Mouse (Mus musculus) thymus, postnatal 14 days (tissue): ENCODE data around the gene St3gal3.

Source experiments
- DNase-seq: peaks from one replicate; pipeline ENCODE4 v3.0.0; 2021

Gene St3gal3

DNA sequence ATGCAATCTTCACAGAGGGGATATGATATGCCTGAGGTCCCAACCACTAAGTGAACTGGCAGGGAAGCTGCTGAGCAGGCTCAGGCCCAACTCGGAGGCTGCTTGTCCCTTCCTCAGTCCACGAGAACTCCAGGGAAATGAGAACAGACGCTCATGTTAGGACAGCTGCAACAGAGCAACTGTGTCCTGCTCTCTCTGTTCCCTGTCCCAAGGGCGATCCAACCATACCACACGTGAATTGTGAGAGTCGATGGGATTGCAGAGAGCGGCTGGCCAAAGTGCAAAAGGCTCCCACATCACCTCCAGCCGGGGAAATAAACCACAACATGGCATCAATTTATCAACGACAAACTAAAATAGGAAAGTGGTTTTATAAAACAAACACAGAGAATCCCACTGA is 90.2 kb downstream of the St3gal3 start:
- no peak for DNase-seq

DNA sequence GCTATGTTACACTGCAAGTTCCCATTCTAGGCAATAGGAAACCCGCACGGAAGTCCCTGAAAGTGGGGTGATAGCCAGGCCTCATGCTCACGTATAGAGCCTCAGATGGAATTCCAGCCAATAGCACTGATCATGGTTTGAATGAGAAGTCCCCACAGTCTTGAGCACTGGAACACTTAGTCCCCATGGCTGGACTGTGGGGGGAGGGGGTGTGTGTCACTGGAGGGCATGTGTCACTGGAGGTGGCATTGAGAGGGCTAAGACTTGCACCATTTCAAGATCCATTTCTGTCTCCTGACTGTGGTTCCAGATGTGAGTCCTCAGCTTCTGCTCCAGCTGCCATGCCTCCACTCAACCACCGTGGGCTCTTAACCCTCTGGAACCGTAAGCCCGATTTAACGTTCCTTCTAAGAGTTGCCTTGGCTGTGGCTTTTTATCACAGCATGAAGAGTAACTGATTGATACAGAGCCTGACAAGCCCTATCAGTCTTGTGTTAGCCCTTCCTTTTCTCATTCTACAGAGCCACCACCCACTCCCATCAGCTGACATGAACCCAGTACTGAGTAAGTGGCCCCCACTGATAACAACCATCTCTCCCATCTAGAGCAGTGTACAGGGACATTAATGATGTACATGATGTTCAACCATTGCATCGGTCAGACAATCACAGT is 91.2 kb downstream of the St3gal3 start:
- no peak for DNase-seq

- no peak for DNase-seq
These were observed 91.9 kb downstream of the St3gal3 start for GRCm38 (mm10) chr4:118042671-118043320.

DNA sequence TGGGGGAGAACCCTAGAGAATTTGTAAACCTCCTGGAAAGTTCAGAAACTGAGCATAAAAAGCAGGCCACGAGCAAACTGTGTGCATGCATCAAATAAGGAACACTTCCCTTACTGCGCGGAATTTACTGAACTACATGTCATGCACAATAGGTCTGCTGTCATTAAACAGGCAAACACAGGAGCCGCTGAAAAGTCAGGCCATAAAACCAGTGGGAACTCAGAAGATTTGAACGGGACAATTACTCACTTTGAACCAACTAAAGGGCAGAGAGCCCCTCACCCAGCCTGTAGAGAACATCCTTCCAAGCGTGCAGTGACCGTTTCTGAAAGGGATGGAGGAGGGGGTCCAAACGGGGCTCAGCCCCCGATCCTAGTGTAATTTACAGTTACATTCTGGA is 93.6 kb downstream of the St3gal3 start:
- no peak for DNase-seq

DNA sequence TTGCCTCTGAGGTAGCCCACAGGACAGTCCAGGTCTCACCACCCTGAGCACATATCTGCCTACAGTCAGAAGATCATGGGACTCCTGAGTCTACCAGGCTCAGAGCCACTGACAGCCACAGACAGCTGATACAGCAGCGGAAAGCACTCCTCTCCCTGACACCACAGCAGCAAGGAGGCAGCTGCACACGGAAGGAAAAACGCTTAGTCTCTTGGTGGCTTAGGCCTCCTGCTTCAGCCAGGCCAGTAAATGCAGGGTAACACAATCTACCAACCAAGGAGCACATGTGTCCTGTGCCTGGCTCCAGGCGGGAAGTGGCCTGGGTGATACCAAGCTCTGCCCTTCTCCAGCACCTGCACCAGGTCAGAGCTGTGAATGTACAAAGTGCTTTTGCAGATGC is 94.1 kb downstream of the St3gal3 start:
- no peak for DNase-seq

DNA sequence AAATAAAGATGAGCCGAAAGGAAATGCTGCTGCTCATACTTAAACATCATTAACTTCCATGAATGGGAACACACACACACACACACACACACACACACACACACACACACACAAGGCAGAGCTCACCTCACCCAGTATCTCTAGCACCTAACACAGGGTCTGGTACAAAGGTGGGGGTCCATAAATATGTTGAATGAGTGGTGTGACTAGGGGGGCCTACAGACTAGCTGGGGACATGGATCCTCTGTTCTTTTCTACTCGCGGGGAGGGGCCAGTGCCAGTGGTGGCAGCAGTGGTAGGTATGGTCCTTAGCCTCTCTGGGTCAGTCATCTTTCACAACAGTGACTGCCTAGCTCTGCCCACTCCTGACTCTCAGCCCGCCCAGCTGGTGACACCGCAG is 94.8 kb downstream of the St3gal3 start:
- DNase-seq, result no peak

- no peak for DNase-seq
These were observed 96.7 kb downstream of the St3gal3 start for GRCm38 (mm10) chr4:118038023-118038422.

- DNase-seq, result no peak
These were observed 97.3 kb downstream of the St3gal3 start for GRCm38 (mm10) chr4:118037406-118037805.

DNA sequence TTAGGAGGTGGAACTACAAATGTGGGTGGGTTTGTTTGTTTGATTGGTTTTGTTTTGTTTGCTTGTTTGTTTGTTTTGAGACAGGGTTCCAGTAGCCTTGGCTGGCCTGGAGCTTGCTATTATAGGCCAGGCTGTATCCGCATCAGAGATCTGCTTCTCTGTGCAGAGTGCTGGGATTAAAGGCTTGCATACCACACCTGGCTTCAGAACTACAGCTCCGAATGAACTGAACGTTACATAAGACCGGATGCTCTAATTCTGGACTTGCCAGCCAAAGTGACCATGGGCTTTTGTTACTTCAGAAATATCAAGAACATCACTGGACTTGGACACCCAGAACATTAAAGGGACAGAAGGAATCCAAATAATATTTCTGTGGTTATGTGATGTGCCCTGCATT is 98.2 kb downstream of the St3gal3 start:
- no peak for DNase-seq

DNA sequence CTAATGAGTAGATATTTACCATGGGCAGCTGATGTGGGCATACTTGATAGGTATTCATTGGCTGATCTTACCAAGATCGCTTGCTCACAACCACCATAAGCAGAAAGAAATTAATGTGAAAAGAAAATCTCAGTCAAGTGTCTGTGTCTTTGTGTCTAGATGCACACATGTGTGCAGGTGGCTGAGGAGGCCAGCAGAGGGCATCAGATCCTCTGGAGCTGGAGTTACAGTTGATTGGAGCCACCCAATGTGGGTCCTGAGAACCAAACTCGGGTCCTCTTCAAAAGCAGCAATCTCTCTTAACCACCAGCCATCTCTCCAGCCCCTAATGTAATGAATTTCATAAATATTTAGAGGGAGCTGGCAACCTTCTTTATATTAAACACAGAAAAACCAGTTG is 99.6 kb downstream of the St3gal3 start:
- DNase-seq, result no peak

DNA sequence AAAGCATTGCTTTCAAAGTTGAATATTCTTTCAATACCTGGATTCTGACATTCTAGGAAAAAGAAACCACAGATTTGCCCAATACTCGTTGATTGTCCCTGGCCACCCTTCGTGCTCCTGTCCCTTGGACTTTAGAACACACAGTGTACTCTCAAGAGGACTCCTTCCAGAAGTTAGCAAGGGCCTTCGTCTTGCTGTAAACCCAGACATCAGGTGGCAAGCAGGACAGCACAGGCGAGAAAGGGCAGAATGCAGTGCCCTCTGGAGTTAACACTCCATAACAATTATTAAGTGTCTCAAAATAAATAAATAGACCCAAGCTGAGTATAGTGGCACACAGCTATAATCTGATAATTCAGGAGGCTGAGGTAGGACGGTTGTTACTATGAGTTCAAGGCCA is 101.7 kb downstream of the St3gal3 start:
- no peak for DNase-seq

DNA sequence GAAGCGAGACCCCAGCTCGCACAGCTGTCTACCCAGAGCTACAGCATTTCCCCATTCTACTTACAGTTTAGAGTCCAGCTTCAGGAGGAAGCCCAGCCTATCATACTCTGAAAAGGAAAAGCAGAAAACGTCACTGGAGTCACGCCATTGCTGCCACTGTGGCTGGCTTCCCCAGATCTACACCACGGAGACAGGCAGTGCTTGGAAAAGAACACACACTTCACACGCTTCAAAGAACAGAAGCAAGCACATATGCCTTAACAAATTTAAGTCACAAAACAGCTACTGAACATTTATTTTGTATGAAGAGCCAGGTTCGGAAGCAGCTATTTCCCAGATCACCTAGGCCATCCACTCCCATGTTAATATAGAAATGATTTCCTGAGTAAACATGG is 102.9 kb downstream of the St3gal3 start:
- no peak for DNase-seq

GRCm38 (mm10) chr4:118031132-118031775 is 103.5 kb downstream of the St3gal3 start:
- no peak for DNase-seq

- DNase-seq, result no peak
These were observed 104.4 kb downstream of the St3gal3 start for GRCm38 (mm10) chr4:118030330-118030729.

DNA sequence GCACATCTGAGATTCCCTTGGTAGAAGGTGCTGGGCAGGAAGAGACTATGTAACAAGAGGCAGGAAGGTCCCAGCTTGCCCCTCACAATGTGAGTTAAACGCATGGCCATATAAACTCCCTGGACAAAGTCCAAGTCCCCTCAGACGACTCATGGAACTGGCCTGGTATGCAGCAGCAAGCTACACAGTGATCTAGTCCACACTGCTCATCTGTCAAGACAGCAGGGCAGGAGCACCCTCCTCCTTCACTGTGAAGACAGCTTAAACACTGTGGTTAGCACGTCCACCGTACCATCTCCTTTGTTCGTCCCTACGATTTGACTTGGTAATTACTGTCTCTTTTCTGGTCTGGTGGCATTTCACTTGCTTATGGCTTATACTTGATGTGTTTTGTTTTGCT is 104.8 kb downstream of the St3gal3 start:
- no peak for DNase-seq

- no peak for DNase-seq
These were observed 105.7 kb downstream of the St3gal3 start for GRCm38 (mm10) chr4:118028994-118029393.

DNA sequence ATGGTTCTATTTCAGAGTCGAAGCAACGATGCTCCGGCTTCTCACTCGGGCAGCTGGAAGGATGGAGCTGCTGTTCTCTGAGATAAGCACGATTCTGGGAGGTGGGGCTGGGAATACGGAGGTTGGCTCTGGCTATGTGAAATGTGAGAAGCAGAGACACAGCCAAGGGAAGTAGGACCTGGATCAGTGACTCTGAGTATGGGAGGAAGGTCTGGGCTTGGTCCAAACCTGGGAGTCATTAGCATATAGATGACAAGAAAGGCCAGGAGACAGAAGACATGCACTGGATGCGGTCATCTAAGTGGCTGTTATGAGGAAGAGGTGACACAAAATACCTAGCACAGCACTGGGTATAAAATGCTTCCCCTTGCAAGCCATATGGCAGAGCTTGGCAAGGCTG is 108.8 kb downstream of the St3gal3 start:
- DNase-seq, result no peak

GRCm38 (mm10) chr4:118025381-118025780 is 109.3 kb downstream of the St3gal3 start:
- no peak for DNase-seq

GRCm38 (mm10) chr4:118022811-118023210 is 111.9 kb downstream of the St3gal3 start:
- no peak for DNase-seq

DNA sequence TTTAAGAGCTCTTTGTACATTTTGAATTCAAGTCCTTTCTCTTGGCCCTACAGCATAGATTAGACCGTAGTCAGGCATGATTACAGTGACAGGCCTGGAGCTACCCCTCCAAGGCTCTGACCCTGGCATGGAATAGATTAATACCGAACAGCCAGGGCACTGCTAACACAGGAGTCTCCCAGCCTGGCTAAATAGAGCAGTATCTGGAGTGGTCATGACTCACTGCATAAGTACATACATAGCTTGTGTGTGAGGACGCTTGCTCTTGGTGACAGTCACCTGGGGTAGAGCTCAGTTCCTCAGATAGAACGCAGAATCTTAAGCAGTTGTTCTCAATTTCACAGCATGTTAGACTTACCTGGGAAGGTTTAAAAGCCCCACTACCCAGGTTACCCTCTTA is 112.3 kb downstream of the St3gal3 start:
- DNase-seq, result no peak

DNA sequence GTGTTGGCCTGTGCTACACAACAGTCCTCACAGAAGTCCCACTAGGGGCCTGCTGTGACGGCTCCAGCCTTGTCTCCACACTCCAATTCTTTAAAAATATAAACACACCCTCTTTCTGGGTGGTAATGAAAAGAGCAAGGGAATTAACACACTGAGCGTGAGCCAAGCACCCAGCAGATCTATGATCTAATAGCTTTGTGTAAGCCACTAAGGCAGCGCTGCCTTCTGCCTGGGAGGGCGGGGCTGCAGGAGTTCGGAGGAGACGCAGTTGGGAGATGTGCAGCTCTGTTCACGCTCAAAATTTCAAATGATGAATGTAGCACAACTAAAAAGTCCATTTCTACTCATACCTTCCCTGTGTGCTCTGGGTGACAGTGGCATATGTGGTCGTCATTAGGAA is 115.1 kb downstream of the St3gal3 start:
- no peak for DNase-seq

- DNase-seq, result no peak
These were observed 115.5 kb downstream of the St3gal3 start for GRCm38 (mm10) chr4:118019218-118019617.

DNA sequence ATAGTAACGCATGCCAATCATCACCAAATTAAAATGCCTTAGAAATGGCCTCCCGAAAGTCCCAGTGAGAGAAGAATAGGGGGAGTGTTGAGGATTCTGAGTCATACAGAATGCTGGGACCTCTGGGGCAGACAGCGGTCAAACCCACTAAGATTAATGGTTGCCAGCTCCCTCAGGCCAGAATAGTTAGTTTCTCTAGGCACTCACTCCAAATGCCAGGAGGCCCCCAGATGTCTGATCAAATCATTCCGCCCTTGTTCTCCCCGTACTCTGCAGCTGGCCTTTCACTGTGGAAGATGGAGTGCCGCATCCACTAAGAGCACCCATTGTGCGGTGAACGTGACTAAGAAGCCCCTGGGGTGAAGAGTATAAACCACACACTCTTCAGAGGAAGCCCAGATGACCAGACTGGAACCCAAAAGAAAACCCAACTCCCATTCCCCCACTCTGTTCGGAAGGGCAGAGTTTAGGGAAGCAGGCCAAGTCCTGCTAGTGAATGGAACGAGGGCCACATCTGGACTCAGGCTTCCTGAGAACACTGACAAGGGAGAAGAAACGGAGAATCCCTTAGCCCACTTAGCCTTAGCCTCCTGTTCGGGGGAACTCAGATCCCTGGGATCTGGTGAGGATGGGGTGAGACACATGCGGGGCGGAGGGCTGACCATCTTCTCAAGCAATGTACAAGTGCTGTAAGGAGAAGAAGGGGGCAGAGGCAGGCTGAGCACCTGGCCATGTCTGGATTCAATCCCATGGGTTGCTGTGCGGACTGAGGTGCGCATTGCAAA is 117.5 kb downstream of the St3gal3 start:
- no peak for DNase-seq
